ENCODE assay signal across 16 mouse cellular contexts in genomic region chr12:34200030-34200446, GRCm38 (mm10).
DNase-seq lines count a peak whose midpoint lies in the region; ATAC-seq and TF ChIP-seq lines count a peak whose summit lies in the region.
"Had no signal": no experiment of that assay in that cellular context is flagged by ENCODE, and none has a peak within 500 bp of the region (broad histone marks: within the 10 kb centered on the region; RNA-seq: fewer than 3 reads in every experiment).

No protein-coding gene starts in this region.

- TF ChIP-seq CTCF in brain, embryonic 14.5 days (IDR thresholded peaks at IDR 0.05; ENCODE audit: borderline replicate concordance, extremely low read depth, insufficient read depth, insufficient read length): no peak

- H3K4me2 ChIP-seq in hindbrain, embryonic 12.5 days (replicated peaks): no peak overlapping the region
- H3K4me2 ChIP-seq in embryonic facial prominence, embryonic 13.5 days: 0 out of 2 replicates have a peak overlapping the region, but pooled peaks have one; percentile 1
- no peak overlapping the region for H3K4me2 ChIP-seq in limb, embryonic 14.5 days (replicated peaks; ENCODE audit: low read depth, low read length, severe bottlenecking)
- H3K4me2 ChIP-seq: heart, embryonic 13.5 days; liver, embryonic 12.5 days had no signal

- no peaks in the 10 kb centered on the region for H3K36me3 ChIP-seq in hindbrain, embryonic 10.5 days
- no peaks in the 10 kb centered on the region for H3K36me3 ChIP-seq in hindbrain, embryonic 12.5 days
- H3K36me3 ChIP-seq in embryonic facial prominence, embryonic 13.5 days: no peaks in the 10 kb centered on the region
- H3K36me3 ChIP-seq in limb, embryonic 14.5 days (ENCODE audit: control insufficient read depth, insufficient read depth, low read length): no peaks in the 10 kb centered on the region
- H3K36me3 ChIP-seq: heart, embryonic 13.5 days; liver, embryonic 12.5 days had no signal

- no peak for TF ChIP-seq POLR2A in brain, embryonic 14.5 days (IDR thresholded peaks at IDR 0.05; ENCODE audit: borderline replicate concordance, extremely low read depth, insufficient read depth, insufficient read length, poor library complexity, severe bottlenecking)
- TF ChIP-seq POLR2A in limb, embryonic 14.5 days (IDR thresholded peaks at IDR 0.05; ENCODE audit: borderline replicate concordance, extremely low read depth, insufficient read depth, insufficient read length): no peak

- DNase-seq in hindbrain, embryonic 10.5 days (ENCODE audit: low spot score): peak; percentile 44
- peak; percentile 55 for DNase-seq in brain, embryonic 14.5 days (ENCODE audit: low read depth)
- peak; percentile 75 for DNase-seq in limb, embryonic 14.5 days (ENCODE audit: low spot score)
- no peak for DNase-seq in left cerebral cortex, adult 9 months (ENCODE audit: low spot score in 2 of 2)
- DNase-seq in layer of hippocampus, postnatal 25 days (ENCODE audit: extremely low spot score in 1 of 2, low spot score in 1 of 2): no peak
- no peak for DNase-seq in lung, postnatal 14 days
- DNase-seq: adrenal gland, postnatal 25 days; forebrain, postnatal 0 days; kidney, adult 2 months; lung, postnatal 10 days; right cerebral cortex, postnatal 25 days; thymus, adult 2 months had no signal

- no peaks in the 10 kb centered on the region for H3K27me3 ChIP-seq in hindbrain, embryonic 10.5 days (ENCODE audit: insufficient read depth, poor library complexity, severe bottlenecking)
- no peaks in the 10 kb centered on the region for H3K27me3 ChIP-seq in hindbrain, embryonic 12.5 days
- no peaks in the 10 kb centered on the region for H3K27me3 ChIP-seq in embryonic facial prominence, embryonic 13.5 days
- H3K27me3 ChIP-seq in limb, embryonic 14.5 days (ENCODE audit: control insufficient read depth, insufficient read depth, low read length): no peaks in the 10 kb centered on the region
- H3K27me3 ChIP-seq: heart, embryonic 13.5 days; liver, embryonic 12.5 days had no signal

- H3K27ac ChIP-seq in hindbrain, embryonic 10.5 days: no peak overlapping the region
- no peak overlapping the region for H3K27ac ChIP-seq in hindbrain, embryonic 12.5 days
- peak overlapping the region; percentile 72 for H3K27ac ChIP-seq in embryonic facial prominence, embryonic 13.5 days
- no peak overlapping the region for H3K27ac ChIP-seq in limb, embryonic 14.5 days (replicated peaks; ENCODE audit: low read depth, low read length)
- H3K27ac ChIP-seq: heart, embryonic 13.5 days; liver, embryonic 12.5 days had no signal

- no peak overlapping the region for H3K4me3 ChIP-seq in hindbrain, embryonic 10.5 days
- H3K4me3 ChIP-seq in hindbrain, embryonic 12.5 days: no peak overlapping the region
- no peak overlapping the region for H3K4me3 ChIP-seq in embryonic facial prominence, embryonic 13.5 days
- H3K4me3 ChIP-seq in limb, embryonic 14.5 days (replicated peaks; ENCODE audit: low read length): no peak overlapping the region
- H3K4me3 ChIP-seq: heart, embryonic 13.5 days; liver, embryonic 12.5 days had no signal

- H3K9ac ChIP-seq in hindbrain, embryonic 12.5 days: no peak overlapping the region
- no peak overlapping the region for H3K9ac ChIP-seq in embryonic facial prominence, embryonic 13.5 days
- H3K9ac ChIP-seq in limb, embryonic 14.5 days (ENCODE audit: low read depth, low read length, severe bottlenecking): no peak overlapping the region
- H3K9ac ChIP-seq: forebrain, postnatal 0 days; heart, embryonic 13.5 days; liver, embryonic 12.5 days had no signal

- ATAC-seq in hindbrain, embryonic 12.5 days (ENCODE audit: low FRiP score): no peak
- peak; percentile 75; the same call in 1 of the 2 replicates for ATAC-seq in embryonic facial prominence, embryonic 13.5 days (ENCODE audit: insufficient number of reproducible peaks, insufficient read depth, low FRiP score, low TSS enrichment, low read depth)
- ATAC-seq in limb, embryonic 14.5 days (ENCODE audit: low FRiP score, low read depth): peak; percentile 70
- ATAC-seq: forebrain, postnatal 0 days; liver, embryonic 12.5 days had no signal

- no peaks in the 10 kb centered on the region for H3K9me3 ChIP-seq in hindbrain, embryonic 10.5 days
- H3K9me3 ChIP-seq in hindbrain, embryonic 12.5 days (replicated peaks): no peaks in the 10 kb centered on the region
- H3K9me3 ChIP-seq in embryonic facial prominence, embryonic 13.5 days: no peaks in the 10 kb centered on the region; the same call in 1 of the 2 replicates
- H3K9me3 ChIP-seq in limb, embryonic 14.5 days (ENCODE audit: control insufficient read depth, low read length): no peaks in the 10 kb centered on the region
- H3K9me3 ChIP-seq: liver, embryonic 12.5 days had no signal

- peaks cover 6% of the 10 kb centered on the region; the same call in 1 of the 2 replicates for H3K4me1 ChIP-seq in hindbrain, embryonic 10.5 days (replicated peaks)
- H3K4me1 ChIP-seq in hindbrain, embryonic 12.5 days: peaks cover 8% of the 10 kb centered on the region; the same call in 1 of the 2 replicates
- H3K4me1 ChIP-seq in embryonic facial prominence, embryonic 13.5 days: peaks cover 26% of the 10 kb centered on the region
- H3K4me1 ChIP-seq in limb, embryonic 14.5 days (ENCODE audit: control insufficient read depth, insufficient read depth, low read length): peaks cover 6% of the 10 kb centered on the region; the same call in 1 of the 2 replicates
- H3K4me1 ChIP-seq: heart, embryonic 13.5 days; liver, embryonic 12.5 days had no signal

- 51% methylated on average over 4 of the region's 4 CpGs for WGBS in hindbrain, embryonic 10.5 days
- WGBS in hindbrain, embryonic 12.5 days: 66% methylated on average over 4 of the region's 4 CpGs
- whole genome bisulfite sequencing in embryonic facial prominence, embryonic 13.5 days: 15% methylated on average over 4 of the region's 4 CpGs
- WGBS in limb, embryonic 14.5 days: 19% methylated on average over 4 of the region's 4 CpGs

Comparison
In these comparisons a context has a peak if more than half of its experiments do, and no peak if none do; other contexts are left out.
1. DNase-seq: peak in hindbrain, embryonic 10.5 days (single experiment), brain, embryonic 14.5 days (single experiment) and limb, embryonic 14.5 days (single experiment); none in left cerebral cortex, adult 9 months (0 of 2), layer of hippocampus, postnatal 25 days (0 of 2) and lung, postnatal 14 days (single experiment).